Mouse (Mus musculus) G1E (cell line): ENCODE measurements around the gene S100pbp. TPM values are rescaled to one million over a fixed set of nuclear protein-coding genes. Genes with fewer than 3 reads are reported as not detected.
"Not testable (repeated sequence)": the region's sequence is repeated elsewhere in the genome, so short reads cannot be mapped to it uniquely, and the experiment has no call there.

ENCODE experiments used
- ATAC-seq: 2 replicates; pipeline ENCODE4 v1.8.0; 2016; ENCODE audit warnings: mild to moderate bottlenecking; ENCODE audit not compliant: insufficient number of reproducible peaks, poor library complexity, low FRiP score, severe bottlenecking; ENCODE audit errors: extremely low read depth
- DNase-seq: peaks from one replicate; pipeline ENCODE4 v3.0.0; 2012; ENCODE audit warnings: low spot score
- H3K27me3 ChIP-seq: 2 replicates; pipeline ENCODE4 v1.6.1; 2012; ENCODE audit warnings: mild to moderate bottlenecking, low read length, inconsistent platforms; ENCODE audit not compliant: insufficient read depth
- H3K36me3 ChIP-seq: replicated peaks from 2 replicates; pipeline ENCODE3; 2012; ENCODE audit warnings: mild to moderate bottlenecking, inconsistent platforms
- H3K4me1 ChIP-seq: 2 replicates; pipeline ENCODE4 v1.6.1; 2012; ENCODE audit warnings: low read depth, low read length, inconsistent platforms, mixed read lengths; ENCODE audit not compliant: insufficient read depth
- H3K4me3 ChIP-seq: 2 replicates; pipeline ENCODE4 v1.5.1; 2012; ENCODE audit warnings: low read depth, mild to moderate bottlenecking, inconsistent platforms, low read length, moderate library complexity, mixed read lengths
- H3K9me3 ChIP-seq: replicated peaks from 2 replicates; pipeline ENCODE4 v1.6.1; 2012; ENCODE audit warnings: inconsistent platforms
- CTCF ChIP-seq: IDR thresholded peaks from 2 replicates; pipeline ENCODE4 v1.5.1; 2012; ENCODE audit warnings: low read depth, low read length, inconsistent platforms, mixed read lengths
- GATA1 ChIP-seq: IDR thresholded peaks from 2 replicates; pipeline ENCODE4 v1.6.1; 2012; ENCODE audit warnings: borderline replicate concordance, low read length, inconsistent platforms, mixed read lengths
- GATA2 ChIP-seq: IDR thresholded peaks from 2 replicates; pipeline ENCODE4 v1.6.1; 2012; ENCODE audit warnings: low read depth, low read length, inconsistent platforms, borderline replicate concordance
- POLR2AphosphoS5 ChIP-seq: IDR thresholded peaks from 2 replicates; pipeline ENCODE4 v1.6.1; 2012; ENCODE audit warnings: low read depth, low read length, inconsistent platforms; ENCODE audit not compliant: insufficient replicate concordance
- TAL1 ChIP-seq: conservative IDR thresholded peaks from 2 replicates; pipeline ENCODE4 v1.6.1; 2012; ENCODE audit warnings: low read depth, low read length, inconsistent platforms, mixed read lengths
- polyA plus RNA-seq: library from polyadenylated mRNA; stranded (reverse); fragments of >175 nt; gene quantifications from 2 replicates; pipeline ENCODE4 v1.2.3, GENCODE M21; 2012
- total RNA-seq, 2 experiments: library from RNA; stranded (forward) in 1 of 2; stranded (reverse) in 1 of 2; fragments of 200-1000 nt in 1 of 2; fragments of >200 nt in 1 of 2; fragmentation: Nextera tagmentation in 1 of 2; gene quantifications; 2 replicates each; pipeline ENCODE4 v1.2.3; 2014 to 2017

S100pbp gene
- total and polyA plus RNA-seq, 3 experiments = 4.5 to 124 (median 57.6) TPM

DNA sequence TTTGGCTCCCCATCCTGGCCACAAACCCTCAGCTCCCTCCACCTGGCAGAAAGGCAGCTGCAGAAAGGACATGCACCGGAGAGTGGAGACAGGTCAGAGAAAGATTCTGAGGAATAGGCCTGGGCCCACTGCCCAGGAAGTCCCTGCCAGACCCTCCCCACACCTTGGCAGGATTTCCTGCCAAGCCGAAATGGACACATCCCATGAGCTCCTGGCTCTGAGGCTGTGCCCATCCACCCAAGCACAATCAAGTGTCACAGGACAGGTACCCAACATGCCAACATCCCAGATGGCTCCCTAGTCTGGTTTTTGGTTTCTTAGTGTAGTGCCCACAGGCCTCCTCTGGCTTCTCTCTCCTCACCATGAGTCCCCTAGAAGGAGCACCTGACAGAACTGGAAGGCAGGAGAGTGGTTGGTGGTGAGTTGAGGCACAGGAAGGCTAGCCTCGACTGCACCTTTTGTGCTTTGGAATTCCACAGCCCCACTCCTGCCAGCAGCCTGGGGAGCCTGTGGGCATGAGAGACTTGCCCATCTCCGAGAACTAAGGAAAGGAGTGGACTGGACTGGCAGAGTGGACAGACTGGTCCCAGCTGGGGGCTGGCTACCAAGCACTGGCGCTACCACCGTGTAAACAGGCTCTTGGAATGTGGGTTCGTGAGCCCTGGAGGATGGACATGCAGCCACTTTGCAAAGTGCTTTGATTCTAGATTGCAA is 31.0 kb upstream of the S100pbp start:
- Histone ChIP-seq H3K9me3 (no peaks in the 10 kb centered on the region), H3K27me3 (no peaks in the 10 kb centered on the region), H3K4me1 (peaks cover 70% of the 10 kb centered on the region), H3K4me3 (no peak overlapping the region), H3K36me3 (peaks cover 100% of the 10 kb centered on the region)
- DNase-seq (no peak), ATAC-seq (no peak)
- TF ChIP-seq POLR2AphosphoS5 (no peak), GATA1 (no peak), TAL1 (no peak), CTCF (no peak), GATA2 (no peak)

GRCm38 (mm10) chr4:129219198-129219597 is 29.7 kb upstream of the S100pbp start:
- DNase-seq (no peak), ATAC-seq (no peak)
- Histone ChIP-seq H3K9me3 (no peaks in the 10 kb centered on the region), H3K36me3 (peaks cover 100% of the 10 kb centered on the region), H3K4me3 (no peak overlapping the region), H3K27me3 (no peaks in the 10 kb centered on the region), H3K4me1 (peaks cover 75% of the 10 kb centered on the region)
- TF ChIP-seq GATA1 (no peak), POLR2AphosphoS5 (peak; percentile 89)

GRCm38 (mm10) chr4:129218569-129219175 is 29.1 kb upstream of the S100pbp start:
- ATAC-seq = no peak
- no peak for TF ChIP-seq GATA1
- no peak for TF ChIP-seq TAL1
- no peak for TF ChIP-seq GATA2
- TF ChIP-seq CTCF = no peak
- TF ChIP-seq POLR2AphosphoS5 = no peak
- H3K4me3 ChIP-seq = no peak overlapping the region
- peaks cover 100% of the 10 kb centered on the region for H3K36me3 ChIP-seq
- no peaks in the 10 kb centered on the region for H3K27me3 ChIP-seq
- H3K4me1 ChIP-seq = peaks cover 70% of the 10 kb centered on the region
- no peaks in the 10 kb centered on the region for H3K9me3 ChIP-seq
- DNase-seq = no peak

GRCm38 (mm10) chr4:129212486-129212885 is 23.0 kb upstream of the S100pbp start:
- DNase-seq, ATAC-seq: not testable (repeated sequence)
- H3K36me3 ChIP-seq = peaks cover 94% of the 10 kb centered on the region

DNA sequence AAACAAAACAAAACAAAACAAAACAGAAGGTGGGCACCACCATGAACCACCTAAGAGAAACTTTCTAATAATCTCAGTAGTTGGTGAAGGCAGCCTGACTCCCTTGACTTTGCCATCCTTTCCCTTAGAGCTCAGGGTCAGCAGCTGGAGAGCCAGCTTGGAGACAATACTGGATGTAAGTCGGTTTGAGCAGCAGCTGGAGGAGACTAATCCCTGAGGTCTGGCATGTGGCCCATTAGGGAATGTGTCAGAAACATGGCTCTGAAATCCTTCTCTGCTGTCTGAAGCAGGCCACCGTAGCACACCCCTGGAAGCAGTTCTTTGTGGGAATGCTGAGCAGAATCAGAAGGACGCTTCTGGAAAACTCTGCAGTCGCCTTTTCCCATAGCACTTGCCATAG is 21.9 kb upstream of the S100pbp start:
- H3K4me1 ChIP-seq = peaks cover 30% of the 10 kb centered on the region
- ATAC-seq = no peak
- no peaks in the 10 kb centered on the region for H3K27me3 ChIP-seq
- H3K4me3 ChIP-seq = no peak overlapping the region
- DNase-seq = no peak
- peaks cover 94% of the 10 kb centered on the region for H3K36me3 ChIP-seq
- no peak for TF ChIP-seq POLR2AphosphoS5
- no peak for TF ChIP-seq CTCF
- H3K9me3 ChIP-seq = no peaks in the 10 kb centered on the region

More at GRCm38 (mm10) chr4:129212486-129212885, 23.0 kb upstream of the S100pbp start:
- not testable (repeated sequence) for H3K9me3 ChIP-seq, H3K4me3 ChIP-seq, H3K27me3 ChIP-seq
- H3K4me1 ChIP-seq = peaks cover 40% of the 10 kb centered on the region

DNA sequence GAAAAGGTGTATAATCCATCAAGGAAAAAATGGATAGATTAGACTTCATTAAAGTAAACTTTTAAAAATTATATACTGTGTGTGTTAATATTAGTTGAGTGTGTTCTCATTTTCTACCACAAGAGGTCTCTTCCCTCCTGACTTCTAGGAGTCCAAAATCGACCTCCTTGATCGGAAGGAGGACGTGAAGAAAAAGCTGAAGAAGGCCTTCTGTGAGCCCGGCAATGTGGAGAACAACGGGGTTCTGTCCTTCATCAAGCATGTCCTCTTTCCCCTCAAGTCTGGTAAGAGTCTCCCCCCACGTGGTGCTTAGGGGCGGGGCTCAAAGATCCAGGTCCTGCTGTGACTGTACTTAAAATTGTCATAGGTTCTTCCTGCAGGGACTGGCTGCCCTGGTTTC is 20.0 kb upstream of the S100pbp start:
- H3K27me3 ChIP-seq = no peaks in the 10 kb centered on the region
- peaks cover 94% of the 10 kb centered on the region for H3K36me3 ChIP-seq
- H3K4me3 ChIP-seq = no peak overlapping the region
- H3K9me3 ChIP-seq = no peaks in the 10 kb centered on the region
- ATAC-seq (no peak), DNase-seq (no peak)
- peaks cover 16% of the 10 kb centered on the region; the same call in 1 of the 2 replicates for H3K4me1 ChIP-seq
- TF ChIP-seq TAL1 = no peak
- no peak for TF ChIP-seq GATA1
- peak; percentile 18; the same call in 1 of the 2 replicates for TF ChIP-seq CTCF
- no peak for TF ChIP-seq GATA2
- no peak for TF ChIP-seq POLR2AphosphoS5

GRCm38 (mm10) chr4:129206792-129207191 is 17.3 kb upstream of the S100pbp start:
- no peaks in the 10 kb centered on the region for H3K9me3 ChIP-seq
- no peaks in the 10 kb centered on the region for H3K27me3 ChIP-seq
- peaks cover 8% of the 10 kb centered on the region; the same call in 1 of the 2 replicates for H3K4me1 ChIP-seq
- ATAC-seq = no peak
- H3K4me3 ChIP-seq = no peak overlapping the region
- no peak for DNase-seq
- TF ChIP-seq TAL1 (no peak), GATA1 (no peak), POLR2AphosphoS5 (no peak), CTCF (no peak), GATA2 (no peak)
- peaks cover 96% of the 10 kb centered on the region for H3K36me3 ChIP-seq
